Mouse (Mus musculus): Measurements from ENCODE around the gene Gm49340. TPM values are rescaled to one million over a fixed set of nuclear protein-coding genes. Genes with fewer than 3 reads are reported as not detected.

Gm49340 gene
- polyA plus RNA-seq, 1 experiment from 2014 or later, result not detected

DNA sequence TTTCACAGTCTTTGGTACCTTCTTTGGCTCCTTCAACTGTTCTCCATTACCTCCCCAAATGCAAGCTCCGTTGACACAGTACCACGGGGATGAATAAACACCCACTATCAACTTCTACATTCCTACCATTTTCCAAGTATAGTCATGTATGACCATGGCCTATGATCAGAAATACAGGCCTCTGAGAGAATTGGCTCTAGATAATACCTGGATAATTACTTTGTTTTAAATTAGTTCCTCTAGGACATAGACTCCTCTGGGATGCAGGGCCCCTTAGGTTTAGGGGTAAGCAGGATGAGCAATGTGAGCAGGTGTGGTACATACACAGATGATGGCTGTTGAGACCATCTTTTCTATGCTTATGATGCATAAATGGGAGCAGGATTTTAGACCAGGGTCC lies 41.4 kb downstream of the Gm49340 start, which contains the start of gene Olfr376:
Olfr376 (plus strand) TSS at position 301 of the 400 bp plus-strand sequence.
- H3K4me3 ChIP-seq (ENCODE audit: low read depth, low read length), result no peak within 1 kb of the TSS
- no peaks in the 10 kb centered on the region for H3K36me3 ChIP-seq (ENCODE audit: control insufficient read depth, insufficient read depth, low read length)
- 76% methylated on average over 2 of the region's 2 CpGs for WGBS
- no peak within 1 kb of the TSS for H3K4me2 ChIP-seq (replicated peaks; ENCODE audit: low read depth, low read length)
- no peak within 1 kb of the TSS for H3K9ac ChIP-seq (replicated peaks; ENCODE audit: low read depth, low read length)
- H3K27ac ChIP-seq (ENCODE audit: low read length), result no peak within 1 kb of the TSS
- no peaks in the 10 kb centered on the region for H3K9me3 ChIP-seq (ENCODE audit: control insufficient read depth, low read depth, low read length)
- H3K4me1 ChIP-seq (ENCODE audit: control insufficient read depth, insufficient read depth, low read length), result no peaks in the 10 kb centered on the region
- no peak for ATAC-seq (ENCODE audit: insufficient number of reproducible peaks, insufficient read depth, low FRiP score, low read depth)
- no peaks in the 10 kb centered on the region for H3K27me3 ChIP-seq (ENCODE audit: control insufficient read depth, insufficient read depth, low read length)

DNA sequence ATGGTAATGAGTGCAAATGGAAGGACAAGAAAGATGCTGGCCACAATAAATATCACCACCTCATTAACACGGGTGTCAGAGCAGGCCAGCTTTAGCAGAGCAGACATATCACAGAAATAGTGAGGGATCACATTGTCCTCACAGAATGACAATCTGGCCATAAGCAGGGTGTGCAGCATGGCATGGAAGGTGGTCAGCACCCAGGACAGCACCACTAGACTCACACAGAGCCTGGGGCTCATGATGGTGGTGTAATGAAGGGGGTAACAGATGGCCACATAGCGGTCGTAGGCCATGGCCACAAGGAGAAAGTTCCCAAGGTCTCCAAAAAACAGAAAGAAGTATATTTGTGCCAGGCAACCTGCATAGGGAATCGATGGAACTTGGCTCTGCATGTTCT lies 65.8 kb downstream of the Gm49340 start:
- Histone ChIP-seq H3K4me1 (ENCODE audit: control insufficient read depth, insufficient read depth, low read length) (no peaks in the 10 kb centered on the region), H3K9me3 (ENCODE audit: control insufficient read depth, low read depth, low read length) (no peaks in the 10 kb centered on the region), H3K9ac (replicated peaks; ENCODE audit: low read depth, low read length) (no peak overlapping the region), H3K27ac (ENCODE audit: low read length) (no peak overlapping the region), H3K4me2 (replicated peaks; ENCODE audit: low read depth, low read length) (no peak overlapping the region), H3K4me3 (ENCODE audit: low read depth, low read length) (no peak overlapping the region), H3K36me3 (ENCODE audit: control insufficient read depth, insufficient read depth, low read length) (no peaks in the 10 kb centered on the region), H3K27me3 (ENCODE audit: control insufficient read depth, insufficient read depth, low read length) (no peaks in the 10 kb centered on the region)
- WGBS, result 64% methylated on average over 4 of the region's 4 CpGs
- no peak for ATAC-seq (ENCODE audit: insufficient number of reproducible peaks, insufficient read depth, low FRiP score, low read depth)

DNA sequence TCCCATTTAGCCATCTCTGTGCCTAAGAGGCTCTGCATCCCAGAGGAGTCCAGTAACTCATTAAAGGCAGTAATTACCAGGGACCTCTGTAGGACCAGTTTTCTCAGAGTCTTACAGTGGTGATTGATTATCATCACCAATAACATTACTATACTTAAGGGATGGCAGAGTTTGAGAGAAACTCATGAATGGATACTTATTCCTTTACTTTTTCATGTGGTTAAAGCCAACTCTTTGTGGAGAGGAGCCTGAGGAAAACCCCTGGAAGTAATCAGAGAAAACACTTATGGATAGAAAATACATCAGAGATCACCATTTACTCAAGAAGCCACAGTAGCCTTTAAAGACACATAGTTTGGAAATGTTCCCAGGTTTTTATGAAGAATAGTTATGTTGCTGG lies 70.0 kb downstream of the Gm49340 start, which contains the start of gene Olfr1:
Olfr1 (minus strand) TSS at position 101 of the 400 bp plus-strand sequence.
- no peak within 1 kb of the TSS for H3K9ac ChIP-seq (replicated peaks; ENCODE audit: low read depth, low read length)
- no peak for ATAC-seq (ENCODE audit: insufficient number of reproducible peaks, insufficient read depth, low FRiP score, low read depth)

More for the DNA sequence above, 70.0 kb downstream of the Gm49340 start, which contains the start of gene Olfr1:
- no peak within 1 kb of the TSS for H3K4me3 ChIP-seq (ENCODE audit: low read depth, low read length)
- no peaks in the 10 kb centered on the region for H3K36me3 ChIP-seq (ENCODE audit: control insufficient read depth, insufficient read depth, low read length)
- no peaks in the 10 kb centered on the region for H3K4me1 ChIP-seq (ENCODE audit: control insufficient read depth, insufficient read depth, low read length)
- H3K9me3 ChIP-seq (ENCODE audit: control insufficient read depth, low read depth, low read length), result no peaks in the 10 kb centered on the region
- H3K27me3 ChIP-seq (ENCODE audit: control insufficient read depth, insufficient read depth, low read length), result no peaks in the 10 kb centered on the region
- H3K27ac ChIP-seq (ENCODE audit: low read length), result no peak within 1 kb of the TSS
- H3K4me2 ChIP-seq (replicated peaks; ENCODE audit: low read depth, low read length), result no peak within 1 kb of the TSS

Other genes with a start within 250 kb of the Gm49340 start
- gene Itgae, start 239.2 kb upstream of the Gm49340 start, polyA plus RNA-seq (2014; fragmentation: Nextera tagmentation; extraction: Ambion mirVana), result 0.13 and 0.51 TPM in 2 replicates
- gene Haspin, start 191.4 kb upstream of the Gm49340 start, polyA plus RNA-seq (2014; fragmentation: Nextera tagmentation; extraction: Ambion mirVana), result 13.3 and 14.2 TPM in 2 replicates
- 0.17 and 0.20 TPM in 2 replicates for gene P2rx5, start 169.3 kb upstream of the Gm49340 start, polyA plus RNA-seq (2014; fragmentation: Nextera tagmentation; extraction: Ambion mirVana)
- gene Emc6, start 152.7 kb upstream of the Gm49340 start, polyA plus RNA-seq (2014; fragmentation: Nextera tagmentation; extraction: Ambion mirVana), result 111 and 116 TPM in 2 replicates
- gene Tax1bp3, start 152.7 kb upstream of the Gm49340 start, polyA plus RNA-seq (2014; fragmentation: Nextera tagmentation; extraction: Ambion mirVana), result 241 and 253 TPM in 2 replicates
- 20.0 and 20.7 TPM in 2 replicates for gene Ctns, start 130.7 kb upstream of the Gm49340 start, polyA plus RNA-seq (2014; fragmentation: Nextera tagmentation; extraction: Ambion mirVana)
- gene Shpk, start 130.3 kb upstream of the Gm49340 start, polyA plus RNA-seq (2014; fragmentation: Nextera tagmentation; extraction: Ambion mirVana), result 1.8 TPM in 2 replicates
- gene Trpv1, start 95.4 kb upstream of the Gm49340 start, polyA plus RNA-seq (2014; fragmentation: Nextera tagmentation; extraction: Ambion mirVana), result 0.13 TPM in 1 of 2 replicates, not detected in the other
- 0.12 and 0.42 TPM in 2 replicates for gene Trpv3, start 62.4 kb upstream of the Gm49340 start, polyA plus RNA-seq (2014; fragmentation: Nextera tagmentation; extraction: Ambion mirVana)
- gene Aspa, start 145 bp upstream of the Gm49340 start, polyA plus RNA-seq (2014; fragmentation: Nextera tagmentation; extraction: Ambion mirVana), result 3.7 and 4.1 TPM in 2 replicates
- not detected in 2 replicates for gene Spata22, start within 50 bp of the Gm49340 start, polyA plus RNA-seq (2014; fragmentation: Nextera tagmentation; extraction: Ambion mirVana)
- not detected in 2 replicates for gene Olfr20, start 21.0 kb downstream of the Gm49340 start, polyA plus RNA-seq (2014; fragmentation: Nextera tagmentation; extraction: Ambion mirVana)
- gene Olfr376, start 41.5 kb downstream of the Gm49340 start, polyA plus RNA-seq (2014; fragmentation: Nextera tagmentation; extraction: Ambion mirVana), result not detected in 2 replicates
- not detected in 2 replicates for gene Olfr1, start 69.9 kb downstream of the Gm49340 start, polyA plus RNA-seq (2014; fragmentation: Nextera tagmentation; extraction: Ambion mirVana)
- not detected in 2 replicates for gene Olfr378, start 98.7 kb downstream of the Gm49340 start, polyA plus RNA-seq (2014; fragmentation: Nextera tagmentation; extraction: Ambion mirVana)
- gene Olfr380, start 127.8 kb downstream of the Gm49340 start, polyA plus RNA-seq (2014; fragmentation: Nextera tagmentation; extraction: Ambion mirVana), result not detected in 2 replicates
- not detected in 2 replicates for gene Olfr381, start 161.9 kb downstream of the Gm49340 start, polyA plus RNA-seq (2014; fragmentation: Nextera tagmentation; extraction: Ambion mirVana)
- gene Olfr382, start 187.5 kb downstream of the Gm49340 start, polyA plus RNA-seq (2014; fragmentation: Nextera tagmentation; extraction: Ambion mirVana), result not detected in 2 replicates